Mouse (Mus musculus) megakaryocyte, embryonic 14.5 days (primary cell): ENCODE measurements around the gene Phyh. TPM values are rescaled to one million over a fixed set of nuclear protein-coding genes. Genes with fewer than 3 reads are reported as not detected.

ENCODE experiments used
- H3K27me3 ChIP-seq: replicated peaks from 2 replicates; pipeline ENCODE3; 2012; ENCODE audit warnings: inconsistent platforms
- H3K36me3 ChIP-seq: replicated peaks from 2 replicates; pipeline ENCODE3; 2012; ENCODE audit warnings: low read length, inconsistent platforms, mixed read lengths
- H3K4me1 ChIP-seq: 2 replicates; pipeline ENCODE4 v1.6.1; 2012; ENCODE audit warnings: inconsistent platforms
- H3K4me3 ChIP-seq: replicated peaks from 2 replicates; pipeline ENCODE3; 2012; ENCODE audit warnings: moderate library complexity, mild to moderate bottlenecking, inconsistent platforms
- H3K9me3 ChIP-seq: 2 replicates; pipeline ENCODE4 v1.6.1; 2012; ENCODE audit warnings: inconsistent platforms
- FLI1 ChIP-seq: IDR thresholded peaks from 2 replicates; pipeline ENCODE4 v1.6.1; 2012; ENCODE audit warnings: low read length, inconsistent platforms, mixed read lengths
- GATA1 ChIP-seq: IDR thresholded peaks from 3 replicates; pipeline ENCODE4 v1.6.1; 2012; ENCODE audit warnings: mixed read lengths, low read length, inconsistent platforms, borderline replicate concordance
- polyA plus RNA-seq: library from polyadenylated mRNA; stranded (reverse); fragments of >175 nt; gene quantifications from 2 replicates; pipeline ENCODE4 v1.2.3, GENCODE M21; 2012; ENCODE audit warnings: low replicate concordance; ENCODE audit not compliant: insufficient read depth

The Phyh gene
- polyA plus RNA-seq, 1 experiment, result 3.0 TPM

DNA sequence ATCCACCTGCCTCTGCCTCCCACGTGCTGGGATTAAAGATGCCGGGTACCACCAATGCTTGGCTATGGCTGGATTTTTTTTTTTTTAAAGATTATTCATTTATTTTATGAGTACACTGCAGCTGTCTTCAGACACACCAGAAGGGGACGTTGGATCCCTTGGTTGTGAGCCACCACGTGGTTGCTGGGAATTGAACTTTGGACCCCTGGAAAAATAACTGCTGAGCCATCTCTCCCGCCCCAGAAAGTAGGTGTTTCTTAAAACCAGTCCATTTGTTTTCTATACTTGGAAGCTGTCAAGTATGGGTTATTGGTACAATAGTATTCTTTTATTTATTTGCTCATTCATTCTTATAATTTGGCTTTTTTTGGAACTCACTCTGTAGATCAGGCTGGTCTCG lies 31.9 kb upstream of the Phyh start:
- no peaks in the 10 kb centered on the region for H3K9me3 ChIP-seq
- no peak overlapping the region for H3K4me3 ChIP-seq
- H3K4me1 ChIP-seq, result peaks cover 26% of the 10 kb centered on the region
- H3K36me3 ChIP-seq, result peaks cover 73% of the 10 kb centered on the region
- no peaks in the 10 kb centered on the region for H3K27me3 ChIP-seq
- TF ChIP-seq FLI1 (no peak), GATA1 (no peak)

DNA sequence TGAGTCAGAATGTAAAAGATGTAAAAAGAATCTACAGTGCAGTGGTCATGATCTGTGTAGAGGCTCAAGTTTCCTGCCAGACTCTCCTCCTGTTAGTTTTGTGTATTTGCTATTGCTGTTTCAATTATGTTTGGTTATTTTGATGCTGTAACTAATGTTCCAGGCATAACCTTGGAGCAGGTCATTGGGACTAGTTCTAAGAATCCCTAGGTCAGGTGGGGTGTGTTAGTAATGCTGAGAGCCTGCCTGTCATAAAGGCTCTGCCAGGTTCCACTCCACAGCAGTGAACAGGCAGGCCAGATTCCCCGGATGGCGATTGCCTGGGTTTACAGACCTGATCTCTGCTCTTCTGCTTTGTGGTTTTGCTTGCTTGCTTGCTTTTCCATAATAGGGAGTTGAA lies 23.2 kb upstream of the Phyh start:
- H3K36me3 ChIP-seq, result peaks cover 87% of the 10 kb centered on the region
- H3K9me3 ChIP-seq, result no peaks in the 10 kb centered on the region
- H3K27me3 ChIP-seq, result no peaks in the 10 kb centered on the region
- no peaks in the 10 kb centered on the region for H3K4me1 ChIP-seq
- no peak overlapping the region for H3K4me3 ChIP-seq
- TF ChIP-seq FLI1, result no peak
- no peak for TF ChIP-seq GATA1

DNA sequence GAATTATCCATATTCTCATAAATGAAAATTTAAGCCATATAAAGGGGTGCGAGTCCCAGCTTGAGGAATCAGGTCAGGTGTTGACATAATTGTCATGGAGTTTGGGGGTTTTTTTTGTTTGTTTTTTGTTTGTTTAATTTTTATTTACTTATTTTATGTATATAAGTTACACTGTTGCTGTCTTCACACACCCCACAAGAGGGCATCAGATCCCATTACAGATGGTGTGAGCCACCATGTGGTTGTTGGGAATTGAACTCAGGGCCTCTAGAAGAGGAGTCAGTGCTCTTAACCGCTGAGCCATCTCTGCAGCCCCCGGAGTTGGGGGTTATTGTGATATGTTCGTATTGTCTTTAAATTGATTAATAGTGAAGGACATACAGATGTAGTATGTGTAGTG lies 21.8 kb upstream of the Phyh start:
- Histone ChIP-seq H3K9me3 (no peaks in the 10 kb centered on the region), H3K36me3 (peaks cover 87% of the 10 kb centered on the region), H3K4me3 (no peak overlapping the region), H3K4me1 (no peaks in the 10 kb centered on the region), H3K27me3 (no peaks in the 10 kb centered on the region)
- TF ChIP-seq GATA1 (no peak), FLI1 (no peak)

DNA sequence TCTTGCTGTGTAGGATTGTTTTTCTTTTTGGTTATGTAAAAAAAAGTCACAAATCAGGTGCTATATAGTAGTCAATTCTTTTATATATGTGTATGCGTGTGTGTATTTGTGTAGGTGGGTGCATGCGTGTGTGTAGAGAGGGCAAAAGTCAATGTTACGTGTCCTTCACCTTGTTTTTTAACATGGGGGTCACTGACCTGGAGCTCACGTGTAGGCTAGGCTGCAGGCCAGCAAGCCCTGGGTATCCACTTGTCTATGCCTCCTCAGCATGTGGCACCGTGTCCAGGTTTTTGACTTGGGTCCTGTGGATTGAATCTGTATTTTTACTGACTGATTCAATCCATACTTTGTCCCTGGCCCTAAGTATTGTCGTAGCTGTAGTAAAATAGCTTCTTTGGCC lies 18.2 kb upstream of the Phyh start:
- Histone ChIP-seq H3K9me3 (no peaks in the 10 kb centered on the region), H3K36me3 (peaks cover 79% of the 10 kb centered on the region), H3K4me3 (no peak overlapping the region), H3K4me1 (no peaks in the 10 kb centered on the region), H3K27me3 (no peaks in the 10 kb centered on the region)
- TF ChIP-seq GATA1 (no peak), FLI1 (no peak)

DNA sequence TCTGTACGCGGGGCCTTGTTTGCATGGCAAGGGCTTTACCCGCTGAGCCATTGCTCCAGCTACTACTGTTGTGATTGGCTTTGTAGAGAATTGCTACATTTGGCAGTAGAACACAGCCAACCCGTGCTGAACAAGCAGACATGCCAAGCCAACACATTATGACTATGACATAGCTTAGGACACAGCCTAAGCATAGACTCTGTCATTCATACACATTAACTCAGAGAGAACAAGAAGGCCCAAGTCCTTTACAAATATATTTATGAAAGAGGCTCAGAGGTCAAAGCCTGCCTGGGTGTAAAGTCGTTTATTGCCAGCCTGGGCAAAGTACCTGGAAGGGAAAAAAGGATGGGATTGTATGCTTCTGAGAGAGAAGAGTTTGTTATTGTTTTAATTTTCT lies 16.5 kb upstream of the Phyh start:
- Histone ChIP-seq H3K36me3 (peaks cover 83% of the 10 kb centered on the region), H3K4me3 (no peak overlapping the region), H3K9me3 (no peaks in the 10 kb centered on the region), H3K27me3 (no peaks in the 10 kb centered on the region), H3K4me1 (0 out of 2 replicates have a peak, but pooled peaks cover 3% of the 10 kb centered on the region)
- TF ChIP-seq FLI1 (no peak), GATA1 (no peak)

DNA sequence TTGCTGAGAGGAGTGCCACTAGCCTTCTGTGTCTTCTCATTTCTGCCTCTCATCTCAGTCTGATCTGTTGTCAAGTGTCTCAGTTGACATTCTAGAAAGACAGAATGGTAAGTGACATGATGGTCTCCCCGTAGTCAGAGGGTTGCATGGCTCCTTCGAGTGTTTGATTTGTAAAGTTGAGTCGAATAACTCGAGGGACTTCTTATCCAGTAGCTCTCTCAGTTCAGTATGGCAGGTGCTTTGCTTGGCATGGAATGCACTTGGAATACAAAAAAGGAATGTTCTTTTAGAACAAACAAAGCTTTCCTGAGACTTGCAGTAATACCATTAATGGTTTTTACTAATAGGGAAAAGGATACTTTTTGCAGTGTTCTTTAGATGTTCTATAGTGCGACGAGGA lies 11.7 kb upstream of the Phyh start:
- peaks cover 4% of the 10 kb centered on the region for H3K27me3 ChIP-seq
- H3K4me3 ChIP-seq, result no peak overlapping the region
- 0 out of 2 replicates have a peak, but pooled peaks cover 3% of the 10 kb centered on the region for H3K4me1 ChIP-seq
- H3K9me3 ChIP-seq, result peaks cover 2% of the 10 kb centered on the region
- peaks cover 52% of the 10 kb centered on the region for H3K36me3 ChIP-seq
- no peak for TF ChIP-seq FLI1

DNA sequence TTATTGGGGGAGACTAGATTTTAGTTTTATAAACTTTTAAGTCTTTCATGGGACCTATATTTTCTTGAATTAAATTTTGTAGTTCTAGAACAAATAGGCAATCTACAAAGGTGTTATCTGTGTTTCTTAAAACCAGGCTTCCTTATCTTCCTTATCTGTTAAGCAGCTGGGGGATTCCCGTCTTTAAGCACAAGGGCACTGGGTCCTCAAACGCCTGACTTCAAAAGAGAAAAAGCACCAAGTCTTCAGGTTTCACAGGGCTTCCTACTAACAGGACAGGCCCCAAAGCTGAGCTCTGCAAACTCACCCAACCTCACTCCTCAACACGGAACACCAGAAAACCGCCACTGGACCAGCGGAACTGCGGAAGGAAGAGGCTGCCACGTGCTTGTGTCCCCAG lies 10.9 kb upstream of the Phyh start:
- no peak for TF ChIP-seq FLI1
- no peak for TF ChIP-seq GATA1
- peaks cover 48% of the 10 kb centered on the region for H3K36me3 ChIP-seq
- 0 out of 2 replicates have a peak, but pooled peaks cover 3% of the 10 kb centered on the region for H3K4me1 ChIP-seq
- no peak overlapping the region for H3K4me3 ChIP-seq
- H3K27me3 ChIP-seq, result peaks cover 4% of the 10 kb centered on the region
- H3K9me3 ChIP-seq, result peaks cover 8% of the 10 kb centered on the region

DNA sequence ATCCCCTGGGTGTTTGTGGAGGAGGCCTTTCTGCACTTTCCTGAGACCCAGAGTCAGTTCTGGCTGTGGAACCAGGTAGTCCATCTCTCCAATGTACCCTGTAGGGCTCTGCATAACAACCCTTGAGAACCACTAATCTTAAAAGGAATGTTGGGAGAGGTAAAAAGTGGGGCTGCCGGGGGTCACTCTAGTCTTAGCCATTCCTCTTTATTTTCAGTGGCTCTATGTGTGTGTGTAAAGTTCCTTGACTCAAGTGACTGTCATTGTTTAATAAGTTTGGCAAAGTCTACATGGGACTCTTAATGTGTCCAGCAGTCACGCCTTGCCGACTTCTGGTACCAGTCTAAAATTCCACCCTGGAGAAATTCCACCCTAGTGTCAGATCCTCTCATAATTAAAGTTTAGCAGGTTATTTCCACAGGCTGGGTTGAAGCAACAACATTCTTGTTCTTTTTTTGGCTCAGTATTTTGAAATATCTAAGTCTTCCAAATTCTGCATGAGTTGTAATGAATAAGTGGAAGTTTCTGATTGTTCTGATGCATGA lies 10.0 kb upstream of the Phyh start:
- Histone ChIP-seq H3K9me3 (peaks cover 13% of the 10 kb centered on the region), H3K27me3 (peaks cover 7% of the 10 kb centered on the region), H3K36me3 (peaks cover 45% of the 10 kb centered on the region), H3K4me3 (no peak overlapping the region), H3K4me1 (0 out of 2 replicates have a peak, but pooled peaks cover 3% of the 10 kb centered on the region)
- TF ChIP-seq FLI1 (no peak), GATA1 (no peak)

DNA sequence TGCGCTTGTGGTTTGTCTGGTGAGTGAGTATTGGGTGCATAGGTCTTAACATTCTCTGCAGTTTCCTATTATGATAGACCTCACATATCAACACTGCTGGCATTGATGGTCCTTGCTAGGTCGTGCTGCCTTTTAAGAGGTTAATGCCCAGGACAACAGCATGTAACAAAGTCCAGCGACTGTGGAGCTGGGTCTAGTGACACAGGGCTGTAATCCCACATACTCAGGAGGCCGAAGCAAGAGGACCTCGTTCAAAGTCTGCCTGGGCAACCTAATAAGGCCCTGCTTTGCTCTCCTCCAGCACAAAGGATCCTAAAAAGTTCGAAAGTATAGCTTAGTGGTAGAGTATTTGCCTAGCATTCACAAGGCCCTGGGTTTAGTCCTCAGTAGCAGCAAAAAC lies 8.9 kb upstream of the Phyh start:
- peaks cover 39% of the 10 kb centered on the region for H3K36me3 ChIP-seq
- H3K27me3 ChIP-seq, result peaks cover 12% of the 10 kb centered on the region
- H3K4me1 ChIP-seq, result 0 out of 2 replicates have a peak, but pooled peaks cover 3% of the 10 kb centered on the region
- no peak overlapping the region for H3K4me3 ChIP-seq
- TF ChIP-seq GATA1 (no peak), FLI1 (no peak)
- H3K9me3 ChIP-seq, result peaks cover 13% of the 10 kb centered on the region

DNA sequence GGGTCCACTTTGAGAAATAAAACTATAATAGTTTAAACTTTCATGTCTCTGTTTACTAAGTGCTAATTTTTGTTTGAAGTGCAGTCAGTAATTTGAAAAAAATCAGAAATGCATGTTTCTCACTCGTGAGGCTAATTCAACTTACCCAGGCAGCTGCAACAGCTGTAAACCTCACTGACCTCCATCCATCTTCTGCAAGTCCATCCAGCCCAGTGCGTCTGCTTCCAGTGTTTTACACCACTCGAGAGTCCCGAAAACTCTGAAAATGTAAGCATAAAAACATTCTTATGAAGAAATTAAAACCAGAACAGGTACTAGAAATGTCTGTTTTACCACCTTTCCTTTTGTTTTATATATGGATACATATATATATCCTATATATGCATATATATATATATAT lies 8.3 kb upstream of the Phyh start:
- 0 out of 2 replicates have a peak, but pooled peaks cover 3% of the 10 kb centered on the region for H3K4me1 ChIP-seq
- H3K27me3 ChIP-seq, result peaks cover 12% of the 10 kb centered on the region
- TF ChIP-seq GATA1, result no peak
- no peak for TF ChIP-seq FLI1
- H3K9me3 ChIP-seq, result peaks cover 13% of the 10 kb centered on the region
- peaks cover 33% of the 10 kb centered on the region for H3K36me3 ChIP-seq
- H3K4me3 ChIP-seq, result no peak overlapping the region

DNA sequence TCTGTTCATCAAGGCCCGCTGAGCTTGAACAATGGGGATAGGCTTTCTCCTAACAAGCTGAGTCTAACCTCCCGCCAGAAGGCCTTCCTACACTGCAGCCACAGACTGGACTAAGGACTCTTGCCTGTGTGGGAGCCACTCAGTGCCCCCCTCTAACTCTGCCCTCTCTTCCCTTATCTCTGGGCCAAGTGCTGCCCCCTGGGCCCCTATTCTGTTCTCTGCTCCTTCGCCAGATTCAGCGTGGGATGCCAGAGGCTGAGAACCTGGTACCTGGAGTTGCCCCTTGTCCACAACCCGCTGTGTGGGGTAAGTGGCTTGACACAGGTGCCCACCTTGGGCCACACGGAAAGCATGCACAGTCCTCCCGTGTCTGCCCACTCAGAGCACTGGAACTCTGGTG lies 4.9 kb upstream of the Phyh start:
- H3K4me1 ChIP-seq, result peaks cover 17% of the 10 kb centered on the region
- TF ChIP-seq GATA1, result no peak
- H3K36me3 ChIP-seq, result no peaks in the 10 kb centered on the region
- peaks cover 12% of the 10 kb centered on the region for H3K27me3 ChIP-seq
- no peak overlapping the region for H3K4me3 ChIP-seq
- H3K9me3 ChIP-seq, result peaks cover 13% of the 10 kb centered on the region
